Mouse (Mus musculus): ENCODE measurements around the gene Cep97. TPM values are rescaled to one million over a fixed set of nuclear protein-coding genes. Genes with fewer than 3 reads are reported as not detected.
"Not testable (repeated sequence)": the region's sequence is repeated elsewhere in the genome, so short reads cannot be mapped to it uniquely, and the experiment has no call there.

Gene Cep97
- polyA plus RNA-seq, 1 experiment, result 4.6 TPM

DNA sequence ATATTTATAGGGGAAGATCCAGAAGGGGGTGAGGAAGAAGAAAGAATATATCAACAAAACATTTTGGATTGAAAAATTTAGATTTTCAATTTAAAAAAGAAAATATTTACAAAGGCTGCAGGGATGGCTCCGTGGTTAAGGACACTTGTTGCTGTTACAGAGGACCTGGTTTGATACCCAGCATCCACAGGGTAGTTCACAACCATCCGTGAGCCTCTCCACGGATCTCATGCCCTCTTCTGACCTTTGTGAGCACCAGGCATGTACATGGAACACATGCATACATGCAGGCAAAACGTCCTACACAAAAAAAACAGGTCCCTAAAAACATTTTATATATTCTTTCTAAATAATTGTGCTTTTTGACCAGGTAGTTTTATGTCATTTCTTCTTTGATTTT is 70.8 kb downstream of the Cep97 start:
- Histone ChIP-seq H3K36me3 (ENCODE audit: control insufficient read depth, insufficient read depth) (no peaks in the 10 kb centered on the region), H3K27me3 (ENCODE audit: control insufficient read depth, insufficient read depth, insufficient read length) (no peaks in the 10 kb centered on the region), H3ac (ENCODE audit: control insufficient read depth, insufficient read length) (no peak overlapping the region), H3K4me3 (no peak overlapping the region), H3K4me2 (ENCODE audit: low read depth) (no peak overlapping the region), H3K79me2 (ENCODE audit: control insufficient read depth, insufficient read depth) (no peaks in the 10 kb centered on the region)
- TF ChIP-seq MAX (IDR thresholded peaks at IDR 0.05; ENCODE audit: low read depth) (no peak), MYOG (IDR thresholded peaks at IDR 0.05; ENCODE audit: control insufficient read depth in 1 of 3, insufficient read depth in 1 of 3, insufficient read length in 2 of 3, low read depth in 2 of 3) (no peak), CEBPB (IDR thresholded peaks at IDR 0.05; ENCODE audit: insufficient read depth, poor library complexity, severe bottlenecking) (no peak), TCF3 (IDR thresholded peaks at IDR 0.05; ENCODE audit: insufficient read length, low read depth) (no peak), E2F4 (IDR thresholded peaks at IDR 0.05; ENCODE audit: insufficient read depth) (no peak), MYOD1 (IDR thresholded peaks at IDR 0.05; ENCODE audit: control insufficient read depth in 1 of 3, insufficient read length in 2 of 3, low read depth in 2 of 3) (no peak), USF1 (IDR thresholded peaks at IDR 0.05; ENCODE audit: low read depth) (no peak), POLR2AphosphoS2 (IDR thresholded peaks at IDR 0.05; ENCODE audit: insufficient read length, low read depth) (no peak), REST (IDR thresholded peaks at IDR 0.05; ENCODE audit: insufficient read depth, insufficient read length) (no peak), TCF12 (IDR thresholded peaks at IDR 0.05; ENCODE audit: insufficient read depth, poor library complexity, severe bottlenecking) (no peak), SRF (IDR thresholded peaks at IDR 0.05; ENCODE audit: control insufficient read depth, insufficient read length, low read depth) (no peak), POLR2A (IDR thresholded peaks at IDR 0.05; ENCODE audit: insufficient read length, low read depth) (no peak)

DNA sequence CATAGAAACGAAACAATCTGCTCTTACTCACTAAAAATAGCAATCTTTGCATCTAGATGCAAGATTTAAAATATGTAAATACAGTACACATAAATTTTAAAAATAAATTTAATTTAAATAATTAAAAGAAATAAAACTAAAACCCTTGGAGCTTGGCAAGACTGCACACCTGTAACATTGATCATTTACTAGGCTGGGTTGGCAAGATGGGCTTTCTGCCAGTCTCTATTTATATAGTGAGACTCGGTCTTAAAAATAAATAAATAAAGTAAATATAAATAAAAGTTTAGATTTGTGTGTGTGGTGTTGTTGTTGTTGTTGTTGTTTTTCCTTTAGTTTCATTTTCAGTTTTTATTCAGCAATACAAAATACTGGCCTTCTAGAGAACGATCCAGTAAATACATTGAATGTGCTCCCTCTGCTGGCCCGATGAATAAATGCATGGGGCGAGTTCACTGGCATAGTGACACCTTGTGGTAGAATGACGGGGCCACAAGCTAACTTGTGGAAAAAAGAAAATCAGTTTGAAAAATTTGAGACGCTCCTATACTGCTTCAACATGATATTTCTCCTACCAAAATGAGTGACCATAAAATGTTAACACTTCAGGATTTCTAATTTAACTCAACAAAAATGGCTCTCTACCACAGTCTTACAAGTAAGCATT is 71.4 kb downstream of the Cep97 start:
- H3K4me2 ChIP-seq (ENCODE audit: low read depth), result peak overlapping the region; percentile 52
- no peaks in the 10 kb centered on the region for H3K36me3 ChIP-seq (ENCODE audit: control insufficient read depth, insufficient read depth)
- H3K79me2 ChIP-seq (ENCODE audit: control insufficient read depth, insufficient read depth), result no peaks in the 10 kb centered on the region
- no peak overlapping the region for H3K4me3 ChIP-seq
- no peak overlapping the region for H3ac ChIP-seq (ENCODE audit: control insufficient read depth, insufficient read length)
- H3K27me3 ChIP-seq (ENCODE audit: control insufficient read depth, insufficient read depth, insufficient read length), result no peaks in the 10 kb centered on the region
- no peak for TF ChIP-seq MYOD1 (IDR thresholded peaks at IDR 0.05; ENCODE audit: control insufficient read depth in 1 of 3, insufficient read length in 2 of 3, low read depth in 2 of 3)
- no peak for TF ChIP-seq SRF (IDR thresholded peaks at IDR 0.05; ENCODE audit: control insufficient read depth, insufficient read length, low read depth)
- TF ChIP-seq MYOG (IDR thresholded peaks at IDR 0.05; ENCODE audit: control insufficient read depth in 1 of 3, insufficient read depth in 1 of 3, insufficient read length in 2 of 3, low read depth in 2 of 3), result no peak
- no peak for TF ChIP-seq POLR2A (IDR thresholded peaks at IDR 0.05; ENCODE audit: insufficient read length, low read depth)
- no peak for TF ChIP-seq TCF3 (IDR thresholded peaks at IDR 0.05; ENCODE audit: insufficient read length, low read depth)
- TF ChIP-seq REST (IDR thresholded peaks at IDR 0.05; ENCODE audit: insufficient read depth, insufficient read length), result no peak
- no peak for TF ChIP-seq TCF12 (IDR thresholded peaks at IDR 0.05; ENCODE audit: insufficient read depth, poor library complexity, severe bottlenecking)
- no peak for TF ChIP-seq MAX (IDR thresholded peaks at IDR 0.05; ENCODE audit: low read depth)

DNA sequence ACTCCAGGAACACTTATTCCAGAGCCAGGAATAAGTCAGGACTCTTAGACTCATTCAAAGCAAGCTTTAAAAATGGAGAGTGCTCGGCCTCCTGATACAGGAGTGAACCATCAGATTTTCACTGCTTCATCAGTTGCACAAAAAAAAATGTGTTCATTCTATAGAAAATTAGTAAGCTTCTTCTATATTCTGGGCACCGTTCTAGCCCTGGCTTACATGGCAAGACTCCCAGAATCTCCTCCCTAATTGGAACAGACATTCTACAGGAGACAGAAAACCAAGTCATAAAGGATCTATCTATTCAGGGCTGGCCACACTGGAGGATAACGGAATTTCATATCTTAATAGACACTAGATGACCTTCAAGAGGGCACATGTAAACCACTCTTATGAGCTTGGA is 73.6 kb downstream of the Cep97 start:
- Histone ChIP-seq H3K4me3 (no peak overlapping the region), H3K27me3 (ENCODE audit: control insufficient read depth, insufficient read depth, insufficient read length) (no peaks in the 10 kb centered on the region), H3K79me2 (ENCODE audit: control insufficient read depth, insufficient read depth) (no peaks in the 10 kb centered on the region), H3ac (ENCODE audit: control insufficient read depth, insufficient read length) (no peak overlapping the region), H3K36me3 (ENCODE audit: control insufficient read depth, insufficient read depth) (no peaks in the 10 kb centered on the region), H3K4me2 (ENCODE audit: low read depth) (no peak overlapping the region)
- TF ChIP-seq TCF3 (IDR thresholded peaks at IDR 0.05; ENCODE audit: insufficient read length, low read depth), result no peak
- TF ChIP-seq REST (IDR thresholded peaks at IDR 0.05; ENCODE audit: insufficient read depth, insufficient read length), result no peak
- no peak for TF ChIP-seq MAX (IDR thresholded peaks at IDR 0.05; ENCODE audit: low read depth)
- no peak for TF ChIP-seq USF1 (IDR thresholded peaks at IDR 0.05; ENCODE audit: low read depth)
- TF ChIP-seq MYOG (IDR thresholded peaks at IDR 0.05; ENCODE audit: control insufficient read depth in 1 of 3, insufficient read depth in 1 of 3, insufficient read length in 2 of 3, low read depth in 2 of 3), result no peak
- TF ChIP-seq POLR2AphosphoS2 (IDR thresholded peaks at IDR 0.05; ENCODE audit: insufficient read length, low read depth), result no peak
- no peak for TF ChIP-seq CEBPB (IDR thresholded peaks at IDR 0.05; ENCODE audit: insufficient read depth, poor library complexity, severe bottlenecking)
- no peak for TF ChIP-seq MYOD1 (IDR thresholded peaks at IDR 0.05; ENCODE audit: control insufficient read depth in 1 of 3, insufficient read length in 2 of 3, low read depth in 2 of 3)
- no peak for TF ChIP-seq E2F4 (IDR thresholded peaks at IDR 0.05; ENCODE audit: insufficient read depth)
- TF ChIP-seq POLR2A (IDR thresholded peaks at IDR 0.05; ENCODE audit: insufficient read length, low read depth), result no peak
- no peak for TF ChIP-seq SRF (IDR thresholded peaks at IDR 0.05; ENCODE audit: control insufficient read depth, insufficient read length, low read depth)

DNA sequence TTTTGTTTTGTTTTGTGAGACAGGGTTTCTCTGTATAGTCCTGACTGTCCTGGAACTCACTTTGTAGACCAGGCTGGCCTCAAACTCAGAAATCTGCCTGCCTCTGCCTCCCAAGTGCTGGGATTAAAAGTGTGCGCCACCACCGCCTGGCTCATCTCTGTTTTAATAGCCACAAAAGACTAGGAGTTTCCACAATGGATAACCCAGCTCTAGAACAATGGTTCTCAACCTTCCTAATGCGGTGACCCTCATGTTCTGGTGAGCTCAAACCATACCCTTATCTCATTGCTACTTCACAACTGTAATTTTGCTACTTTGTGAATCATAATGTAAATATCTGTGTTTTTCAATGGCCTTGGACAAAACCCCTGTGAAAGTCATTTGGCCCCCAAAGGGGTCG is 75.2 kb downstream of the Cep97 start:
- H3ac ChIP-seq (ENCODE audit: control insufficient read depth, insufficient read length); H3K4me2 ChIP-seq (ENCODE audit: low read depth): not testable (repeated sequence)

DNA sequence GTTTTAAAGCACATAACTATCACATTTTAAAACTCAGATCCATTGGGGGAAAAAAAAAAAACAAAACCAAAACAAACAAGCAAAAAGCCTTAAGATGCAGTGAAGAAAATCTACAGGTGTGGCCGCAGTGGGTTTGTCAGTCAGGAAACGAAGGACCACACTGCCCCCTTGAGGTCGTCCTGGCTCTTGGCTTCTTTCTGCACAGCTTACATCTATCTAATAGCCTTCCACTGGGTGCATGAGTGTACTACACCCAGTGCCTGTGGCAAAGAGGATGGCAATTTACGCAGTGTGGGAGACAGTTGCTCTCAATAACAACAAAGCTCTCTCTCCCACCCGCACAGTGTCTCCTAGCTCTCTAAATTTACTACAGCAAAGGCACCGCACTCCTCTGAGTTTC is 76.2 kb downstream of the Cep97 start:
- Histone ChIP-seq H3K27me3 (ENCODE audit: control insufficient read depth, insufficient read depth, insufficient read length) (no peaks in the 10 kb centered on the region), H3ac (ENCODE audit: control insufficient read depth, insufficient read length) (no peak overlapping the region), H3K4me3 (no peak overlapping the region), H3K36me3 (ENCODE audit: control insufficient read depth, insufficient read depth) (no peaks in the 10 kb centered on the region), H3K4me2 (ENCODE audit: low read depth) (no peak overlapping the region), H3K79me2 (ENCODE audit: control insufficient read depth, insufficient read depth) (no peaks in the 10 kb centered on the region)
- TF ChIP-seq REST (IDR thresholded peaks at IDR 0.05; ENCODE audit: insufficient read depth, insufficient read length) (no peak), POLR2AphosphoS2 (IDR thresholded peaks at IDR 0.05; ENCODE audit: insufficient read length, low read depth) (no peak), MYOG (IDR thresholded peaks at IDR 0.05; ENCODE audit: control insufficient read depth in 1 of 3, insufficient read depth in 1 of 3, insufficient read length in 2 of 3, low read depth in 2 of 3) (no peak), TCF3 (IDR thresholded peaks at IDR 0.05; ENCODE audit: insufficient read length, low read depth) (no peak), E2F4 (IDR thresholded peaks at IDR 0.05; ENCODE audit: insufficient read depth) (no peak), CEBPB (IDR thresholded peaks at IDR 0.05; ENCODE audit: insufficient read depth, poor library complexity, severe bottlenecking) (no peak), USF1 (IDR thresholded peaks at IDR 0.05; ENCODE audit: low read depth) (no peak), TCF12 (IDR thresholded peaks at IDR 0.05; ENCODE audit: insufficient read depth, poor library complexity, severe bottlenecking) (no peak), POLR2A (IDR thresholded peaks at IDR 0.05; ENCODE audit: insufficient read length, low read depth) (no peak), SRF (IDR thresholded peaks at IDR 0.05; ENCODE audit: control insufficient read depth, insufficient read length, low read depth) (no peak), MAX (IDR thresholded peaks at IDR 0.05; ENCODE audit: low read depth) (no peak), MYOD1 (IDR thresholded peaks at IDR 0.05; ENCODE audit: control insufficient read depth in 1 of 3, insufficient read length in 2 of 3, low read depth in 2 of 3) (no peak)

More for the DNA sequence above, 75.2 kb downstream of the Cep97 start:
- H3K79me2 ChIP-seq (ENCODE audit: control insufficient read depth, insufficient read depth); H3K27me3 ChIP-seq (ENCODE audit: control insufficient read depth, insufficient read depth, insufficient read length); H3K36me3 ChIP-seq (ENCODE audit: control insufficient read depth, insufficient read depth); H3K4me3 ChIP-seq: not testable (repeated sequence)

All from myocyte (in vitro differentiated cells).